Mouse (Mus musculus): Measurements from ENCODE around the gene Nt5c1a.
"Not testable (repeated sequence)": the region's sequence is repeated elsewhere in the genome, so short reads cannot be mapped to it uniquely, and the experiment has no call there.

The Nt5c1a gene

DNA sequence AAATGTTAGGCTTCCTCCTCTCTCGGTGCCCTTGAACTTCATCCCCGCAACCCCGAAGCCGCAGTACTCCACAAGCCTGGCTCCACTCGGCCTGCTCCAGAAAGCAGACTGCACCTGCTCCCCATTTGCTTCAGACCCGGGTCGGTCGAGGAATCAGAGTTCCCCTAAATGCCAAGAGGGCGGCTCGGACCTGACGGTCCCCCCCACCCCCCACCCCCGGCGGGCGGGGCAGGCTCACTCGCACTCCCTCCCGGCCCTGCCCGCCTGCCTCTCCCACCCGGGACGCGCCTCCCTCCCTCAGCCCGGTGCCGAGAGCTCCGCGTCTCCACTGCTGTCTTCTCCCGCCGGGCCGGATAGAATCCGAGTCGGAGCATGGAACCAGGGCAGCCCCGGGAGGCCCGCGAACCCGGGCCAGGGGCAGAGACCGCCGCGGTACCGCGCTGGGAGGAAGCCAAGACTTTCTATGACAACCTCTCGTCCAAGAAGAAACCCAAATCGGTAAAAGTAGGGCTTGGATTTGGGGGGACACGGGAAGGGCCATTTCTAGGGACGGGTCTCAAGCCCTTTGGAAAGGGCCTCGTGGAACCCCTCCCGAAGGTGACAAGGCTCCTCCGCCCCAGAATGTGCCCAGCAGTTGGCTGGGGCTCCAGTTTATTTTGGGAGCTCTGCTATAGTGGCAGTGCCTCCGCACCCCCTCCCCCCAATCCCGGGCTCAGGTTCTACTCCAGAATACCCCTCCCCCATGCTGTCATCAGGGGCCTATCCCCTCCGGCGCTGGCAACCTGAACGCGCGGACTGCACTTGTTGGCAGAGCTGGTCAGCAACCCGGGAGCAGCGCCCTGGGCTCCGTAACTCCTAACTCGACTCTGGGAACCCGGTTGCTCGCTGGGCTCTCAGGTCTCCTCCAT lies at the start of gene Nt5c1a:
Nt5c1a (plus strand) TSS at position 319 of the 908 bp plus-strand sequence.
- DNase-seq (ENCODE audit: low spot score in 2 of 2), result peak in 1 of 2 experiments; percentile 29

DNA sequence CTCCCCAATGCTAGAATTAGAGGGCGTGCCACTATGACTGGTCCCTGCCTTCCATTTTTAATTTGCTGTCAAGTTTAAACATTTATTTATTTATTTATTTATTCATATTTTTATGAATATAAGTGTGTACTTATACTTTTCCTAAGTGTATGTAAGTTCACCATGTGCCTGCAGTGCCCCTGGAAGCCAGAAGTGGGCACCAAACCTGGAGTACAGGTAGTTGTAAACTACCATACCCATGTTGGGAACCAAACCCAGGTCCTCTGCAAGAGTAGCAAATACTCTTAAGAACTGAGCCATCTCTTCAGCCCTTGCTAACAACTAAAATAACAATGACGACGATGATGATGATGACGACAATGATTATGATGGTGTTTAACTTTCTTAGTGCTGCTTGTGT lies 49.3 kb upstream of the Nt5c1a start:
- DNase-seq (ENCODE audit: low spot score in 2 of 2), result no peak

DNA sequence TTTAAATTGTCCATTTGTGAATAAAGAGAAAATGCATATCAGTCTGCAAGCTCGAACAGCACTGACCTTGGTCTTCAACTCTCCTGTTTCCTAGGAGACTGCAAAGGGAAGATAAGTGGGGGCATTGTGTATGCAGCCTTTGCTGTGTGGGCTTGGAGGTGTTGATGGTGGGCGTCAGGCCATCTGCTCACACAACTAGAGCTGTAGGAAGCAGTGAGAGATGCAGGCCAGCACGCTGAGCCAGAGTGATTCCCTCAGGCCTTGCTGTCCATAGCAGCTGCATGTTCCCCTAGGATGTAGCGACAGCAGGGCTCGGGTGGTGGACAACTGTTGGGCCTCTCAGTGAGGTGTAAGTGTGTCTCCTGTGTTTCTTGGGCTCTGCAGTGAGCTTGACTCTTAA lies 48.3 kb upstream of the Nt5c1a start:
- DNase-seq (ENCODE audit: low spot score in 2 of 2), result peak; percentile 74 to 87

DNA sequence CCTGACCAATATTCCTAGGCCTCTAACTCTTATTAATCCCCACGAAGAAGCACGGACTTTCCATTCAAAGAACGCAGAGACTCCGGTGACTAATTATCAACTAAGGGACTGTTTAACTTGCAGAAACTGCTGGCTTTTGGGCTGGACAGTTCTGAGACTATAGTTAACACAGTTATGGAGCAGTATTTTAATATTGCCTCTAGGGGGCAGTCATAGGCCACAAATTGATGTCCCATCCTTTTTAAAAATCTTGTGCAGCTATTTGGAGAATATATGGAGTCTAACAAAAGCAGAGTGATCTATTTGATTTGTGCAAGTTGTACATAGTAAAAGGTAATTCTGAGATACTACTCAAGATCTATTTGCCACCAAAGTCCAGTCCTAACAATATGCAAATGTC lies 46.3 kb upstream of the Nt5c1a start:
- DNase-seq (ENCODE audit: low spot score in 2 of 2), result peak; percentile 32 to 68

DNA sequence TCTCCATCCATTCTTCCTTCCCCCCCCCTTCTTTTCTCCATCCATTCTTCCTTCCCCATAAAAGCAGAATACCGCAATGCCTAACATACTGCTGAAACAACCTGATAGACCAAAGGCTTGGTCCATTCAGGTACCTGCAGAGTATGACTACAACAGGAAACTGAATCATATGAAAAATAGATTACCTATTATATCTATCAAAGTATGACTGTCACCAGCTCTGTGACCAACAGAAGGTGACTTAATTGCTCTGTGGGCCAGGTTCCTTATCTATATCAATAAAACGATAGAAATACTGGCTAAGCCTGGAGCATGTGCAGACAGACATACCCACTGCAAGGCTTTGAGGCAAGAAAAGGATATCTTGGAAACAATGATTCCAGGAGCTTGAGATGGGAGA lies 45.9 kb upstream of the Nt5c1a start:
- DNase-seq (ENCODE audit: low spot score in 2 of 2), result no peak

DNA sequence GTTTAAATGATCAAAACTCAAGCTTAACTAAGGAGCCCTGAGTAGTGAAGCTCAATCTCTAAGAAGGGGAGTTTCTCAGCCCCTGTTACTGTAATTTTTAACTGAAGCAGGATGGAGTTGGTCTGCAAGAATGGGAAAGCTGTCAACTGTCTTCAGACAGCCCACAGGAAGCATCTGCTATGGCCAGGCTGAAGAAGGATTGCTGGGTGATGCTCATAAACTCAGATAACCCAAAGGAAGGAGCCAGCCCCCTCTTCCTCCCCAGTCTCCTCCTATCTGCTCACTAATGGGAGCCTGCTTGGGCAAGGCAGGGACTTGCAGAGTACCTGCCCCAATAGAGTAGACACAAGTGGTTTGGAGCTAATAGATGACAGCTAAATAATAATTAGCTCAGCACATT lies 45.5 kb upstream of the Nt5c1a start:
- DNase-seq (ENCODE audit: low spot score in 2 of 2), result no peak

DNA sequence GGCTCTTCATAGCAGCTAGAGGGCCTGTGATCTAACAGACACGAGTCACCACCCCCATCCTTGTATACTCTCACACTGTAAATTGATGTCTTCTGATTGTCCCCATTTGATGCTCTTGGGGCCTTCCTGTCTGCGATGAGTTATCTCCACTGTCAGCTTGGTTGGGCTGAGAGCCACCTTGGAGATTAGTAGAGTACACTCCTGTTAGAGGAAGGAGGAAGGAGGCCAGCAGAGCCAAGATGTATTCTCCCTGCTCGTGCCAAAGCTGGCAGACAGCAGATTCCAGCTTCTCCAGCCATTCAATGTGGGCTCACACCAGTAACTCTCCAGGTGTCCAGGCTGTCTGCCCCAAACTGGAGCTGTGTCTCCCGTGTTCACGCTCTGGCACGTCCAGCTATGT lies 40.7 kb upstream of the Nt5c1a start:
- no peak for DNase-seq (ENCODE audit: low spot score in 2 of 2)

DNA sequence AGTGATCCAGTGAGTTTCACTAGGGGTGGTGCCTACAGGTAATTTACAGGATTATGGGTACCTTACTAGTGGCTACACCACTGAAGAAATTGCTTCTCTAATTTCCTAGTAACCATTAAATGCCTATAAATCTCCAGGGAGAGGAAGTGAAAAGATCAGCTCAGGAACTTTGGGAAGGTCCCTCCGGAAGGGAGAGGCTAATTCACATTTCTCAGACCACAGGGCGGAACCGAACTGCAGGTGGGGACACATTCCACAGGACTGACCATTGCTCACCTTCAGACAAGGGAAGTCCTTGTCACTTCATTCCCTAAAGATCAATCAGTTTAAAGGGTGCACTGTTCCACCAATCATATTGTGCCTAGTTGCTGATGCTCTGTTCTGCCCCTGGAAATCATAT lies 40.1 kb upstream of the Nt5c1a start:
- not testable (repeated sequence) for DNase-seq (ENCODE audit: low spot score in 2 of 2)

DNA sequence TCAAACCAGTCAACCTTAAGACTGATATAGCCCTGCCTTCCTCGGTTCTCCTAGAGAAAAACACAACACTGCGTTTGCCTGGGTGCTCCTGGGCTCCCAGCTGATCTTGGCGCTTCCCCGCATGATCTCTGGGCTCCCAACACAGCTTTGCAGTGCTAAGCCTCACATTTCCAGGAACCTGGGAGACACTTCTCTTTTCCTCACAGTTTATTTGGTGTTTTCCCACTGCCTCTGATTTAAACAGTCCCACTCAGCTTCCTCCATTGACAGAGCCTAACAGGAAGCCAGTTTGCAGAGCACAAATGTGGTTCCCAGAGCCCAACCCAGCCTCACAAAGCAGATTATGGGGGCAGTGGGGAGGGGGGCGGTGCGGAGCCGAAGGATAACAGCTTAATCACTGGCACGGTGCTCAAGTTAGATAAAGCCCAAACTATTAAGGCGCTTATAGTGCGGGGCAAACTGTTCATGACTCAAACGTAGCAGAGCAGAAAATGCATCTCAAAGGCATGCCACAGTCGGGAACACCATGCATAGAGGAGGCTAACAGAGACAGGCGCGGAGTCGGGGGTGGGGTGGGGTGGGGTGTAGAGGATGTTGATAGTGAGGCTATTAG lies 38.9 kb upstream of the Nt5c1a start:
- no peak for DNase-seq (ENCODE audit: low spot score in 2 of 2)

DNA sequence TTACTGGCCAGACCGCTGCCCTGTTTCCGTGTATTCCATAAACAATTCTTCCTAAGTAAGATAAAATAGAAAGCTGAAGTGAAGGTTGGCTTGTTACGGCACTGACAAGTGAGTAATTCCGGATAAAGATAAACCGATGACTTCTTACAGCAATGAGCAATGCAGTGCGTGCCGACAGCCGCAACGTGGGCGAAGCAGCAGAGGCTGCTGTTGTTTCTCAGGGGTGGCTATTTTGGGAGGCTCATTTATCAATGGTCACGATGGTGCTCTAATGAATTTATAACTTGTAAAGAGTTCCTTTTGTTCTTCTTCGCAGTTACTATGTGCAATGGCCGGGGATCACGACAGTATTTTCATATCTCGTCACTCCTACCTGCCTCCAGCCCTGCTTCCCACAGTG lies 37.1 kb upstream of the Nt5c1a start:
- DNase-seq (ENCODE audit: low spot score in 2 of 2), result peak; percentile 67 to 72

DNA sequence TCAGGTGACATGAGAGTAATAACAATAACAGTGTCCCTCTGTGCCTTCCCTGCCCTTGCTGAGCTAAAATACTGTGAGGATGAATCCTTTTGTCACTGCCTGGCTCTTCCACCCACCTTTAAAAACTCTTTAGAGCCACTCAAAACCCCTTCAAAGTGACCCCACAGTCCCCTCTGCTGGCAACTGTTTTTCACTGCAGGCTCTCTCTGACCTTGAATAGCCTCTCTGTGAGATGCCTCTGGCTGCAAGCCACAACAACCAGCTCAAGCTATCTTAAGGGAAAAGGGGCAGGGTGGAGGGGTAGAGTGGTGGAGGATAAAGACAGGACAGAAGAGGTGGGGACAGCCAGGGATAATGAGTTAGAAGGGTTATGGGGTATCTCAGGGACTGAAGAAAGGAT lies 29.5 kb upstream of the Nt5c1a start:
- DNase-seq (ENCODE audit: low spot score in 2 of 2), result no peak

DNA sequence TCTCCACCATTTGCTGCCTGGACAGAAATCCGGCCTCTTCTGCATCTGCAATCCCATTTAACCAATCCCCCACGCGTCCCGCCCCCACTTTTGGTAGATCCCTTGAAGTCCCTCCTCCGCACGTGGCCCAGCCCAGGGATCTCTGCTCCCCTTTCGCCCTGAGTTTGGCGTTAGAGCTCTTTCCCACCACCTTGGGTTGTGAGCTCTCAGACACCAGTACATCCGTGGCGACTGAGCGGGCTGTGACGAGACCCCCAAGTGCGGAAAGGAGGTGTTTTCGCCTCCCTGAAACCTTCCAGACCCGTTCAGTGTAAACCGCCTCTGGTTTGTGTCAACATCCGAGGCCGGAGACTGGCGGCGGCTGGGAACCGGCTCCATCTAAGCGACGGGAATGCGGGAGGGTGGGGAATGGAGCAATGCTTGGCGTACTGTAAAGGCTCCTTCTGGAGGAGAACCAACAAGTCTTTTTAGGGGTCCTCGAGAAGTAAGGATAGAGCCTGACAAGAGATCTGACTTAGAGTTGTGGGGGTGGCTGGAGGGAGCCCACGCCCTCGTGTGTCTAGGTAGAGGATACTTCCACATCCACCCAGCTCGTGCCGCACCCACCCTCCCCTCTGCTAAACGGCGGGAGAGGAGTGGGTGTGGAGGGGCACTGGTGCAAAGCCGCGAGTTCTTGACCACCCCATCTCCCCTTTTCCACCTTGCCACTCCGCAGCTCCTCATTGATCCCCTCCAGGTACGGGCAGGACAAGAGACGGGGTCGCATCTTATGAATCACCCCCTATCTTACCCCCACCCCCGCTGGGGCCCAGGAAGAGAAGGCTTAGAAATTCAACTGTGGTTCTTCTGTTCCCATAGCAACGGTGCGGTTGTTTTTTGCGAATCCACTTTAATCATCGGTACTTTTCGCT lies 18.7 kb upstream of the Nt5c1a start, which contains the start of gene Hpcal4:
Hpcal4 (plus strand) TSS at position 900 of the 911 bp plus-strand sequence.
- peak; percentile 49 to 60 for DNase-seq (ENCODE audit: low spot score in 2 of 2)

DNA sequence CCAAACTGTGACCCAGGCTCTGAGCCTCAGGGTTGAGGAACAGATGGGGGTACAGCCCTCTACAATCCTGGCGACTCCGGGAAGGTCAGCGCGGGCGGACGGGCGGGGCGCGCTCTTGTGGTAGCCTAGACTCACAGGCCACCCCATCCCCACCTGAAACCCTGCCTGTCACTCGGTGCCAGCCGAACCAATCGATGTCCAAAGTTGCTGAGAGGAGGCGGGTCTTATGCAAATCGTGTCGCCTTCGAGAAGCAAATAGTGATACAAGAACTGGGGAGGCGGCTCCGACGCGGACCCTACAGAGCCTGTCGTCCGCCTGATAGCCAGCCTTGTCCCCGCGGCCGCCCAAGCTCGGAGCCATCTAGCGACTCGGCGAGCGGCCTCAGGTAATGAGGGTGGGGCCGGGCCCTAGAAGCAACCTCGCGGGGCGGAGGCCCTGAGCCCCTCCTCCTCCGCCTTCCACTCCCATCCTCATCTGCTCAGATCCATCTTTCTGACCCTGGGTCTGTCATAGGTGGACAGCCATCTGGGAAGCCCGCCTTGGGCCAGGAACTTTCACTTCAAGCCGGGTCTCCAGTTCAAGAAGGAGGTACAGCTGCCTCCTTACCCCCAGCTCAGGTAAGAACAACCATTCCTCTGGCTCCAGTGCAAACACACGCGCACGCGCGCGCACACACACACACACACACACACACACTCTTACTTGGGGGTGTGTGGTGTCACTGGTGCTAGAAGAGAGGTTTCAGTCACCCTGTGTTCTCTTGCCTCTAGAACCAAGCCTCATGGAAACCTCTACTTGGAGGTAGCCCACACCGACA lies 17.9 kb upstream of the Nt5c1a start:
- DNase-seq (ENCODE audit: low spot score in 2 of 2), result peak; percentile 91 to 94

DNA sequence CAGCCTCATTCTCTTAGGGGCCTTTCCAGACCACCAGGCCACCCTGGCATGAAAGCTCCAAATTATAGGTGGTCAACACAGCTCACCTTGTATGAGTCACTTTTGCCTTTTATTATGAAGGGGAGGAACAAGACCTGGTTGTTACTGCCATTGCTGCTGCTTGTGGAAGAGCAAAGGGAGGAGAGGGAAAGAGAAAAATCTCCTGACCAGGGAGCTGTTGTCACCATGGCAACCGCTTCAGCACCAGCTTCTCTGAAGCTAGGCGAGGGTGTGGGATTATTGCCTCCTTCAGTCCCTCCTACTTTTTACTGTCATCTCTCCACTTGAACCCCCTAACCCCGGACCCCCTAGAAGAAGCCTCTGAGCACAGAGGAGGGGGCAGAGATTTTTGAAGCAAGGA lies 16.5 kb upstream of the Nt5c1a start:
- DNase-seq (ENCODE audit: low spot score in 2 of 2), result peak in 1 of 2 experiments; percentile 64

DNA sequence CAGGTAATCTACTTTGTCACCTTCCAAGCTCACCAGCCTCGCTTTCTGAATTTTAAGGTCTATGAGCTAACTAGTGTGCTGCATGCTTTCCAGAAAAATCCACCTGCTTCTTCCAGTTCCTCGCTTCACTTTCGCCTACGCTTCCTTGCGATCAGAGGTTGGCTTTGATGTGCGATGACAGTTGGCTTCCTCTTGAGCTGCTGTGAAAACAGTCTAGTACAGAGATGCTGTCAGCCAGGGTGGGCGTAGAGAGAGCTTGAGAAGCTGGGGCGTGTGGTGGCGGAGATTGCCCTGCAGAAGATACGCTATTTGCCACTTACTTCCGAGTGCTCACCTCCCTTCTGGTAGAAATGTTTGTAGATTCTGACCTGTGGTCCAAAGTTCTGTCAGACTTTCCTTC lies 9.0 kb upstream of the Nt5c1a start:
- DNase-seq (ENCODE audit: low spot score in 2 of 2), result peak; percentile 44 to 67

DNA sequence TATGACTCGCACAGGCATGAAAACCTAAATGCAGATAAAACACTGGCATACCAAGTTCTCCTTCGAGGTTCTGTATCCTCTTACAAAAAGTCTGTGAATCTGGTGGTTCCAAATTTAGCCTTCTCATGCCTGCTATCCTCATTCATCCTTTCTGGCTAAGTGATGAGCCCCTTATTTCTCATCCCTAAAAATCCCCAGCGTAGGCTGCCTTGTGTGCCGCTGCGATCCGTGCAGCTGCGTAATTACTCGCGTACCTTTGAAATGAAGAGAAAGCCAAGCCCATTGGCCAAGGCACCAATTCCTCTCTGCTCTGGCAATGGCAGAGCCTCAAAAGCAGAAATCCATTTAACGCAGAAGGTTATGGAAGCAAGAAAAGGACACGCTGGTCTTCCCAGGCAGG lies 7.5 kb upstream of the Nt5c1a start:
- no peak for DNase-seq (ENCODE audit: low spot score in 2 of 2)

DNA sequence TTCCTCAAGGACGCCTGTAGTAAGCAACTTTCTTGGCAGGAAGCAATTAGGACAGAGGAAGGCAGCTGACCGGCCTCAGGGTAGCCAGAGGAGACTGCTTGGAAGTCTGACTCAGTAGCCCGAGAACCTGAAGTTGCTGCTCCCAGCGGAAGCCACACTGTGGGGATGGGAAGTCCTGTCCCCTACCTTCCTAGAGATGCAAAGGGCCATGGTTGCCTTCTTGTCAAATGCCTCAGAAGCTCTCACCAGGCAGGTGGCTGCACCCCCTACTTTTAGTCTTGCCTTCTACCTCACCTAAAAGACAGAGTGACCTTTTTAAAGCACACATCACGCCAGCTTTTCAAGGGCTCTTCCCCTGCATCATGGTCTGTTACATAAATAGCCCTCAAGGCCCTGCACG lies 4.6 kb upstream of the Nt5c1a start:
- DNase-seq (ENCODE audit: low spot score in 2 of 2), result no peak

DNA sequence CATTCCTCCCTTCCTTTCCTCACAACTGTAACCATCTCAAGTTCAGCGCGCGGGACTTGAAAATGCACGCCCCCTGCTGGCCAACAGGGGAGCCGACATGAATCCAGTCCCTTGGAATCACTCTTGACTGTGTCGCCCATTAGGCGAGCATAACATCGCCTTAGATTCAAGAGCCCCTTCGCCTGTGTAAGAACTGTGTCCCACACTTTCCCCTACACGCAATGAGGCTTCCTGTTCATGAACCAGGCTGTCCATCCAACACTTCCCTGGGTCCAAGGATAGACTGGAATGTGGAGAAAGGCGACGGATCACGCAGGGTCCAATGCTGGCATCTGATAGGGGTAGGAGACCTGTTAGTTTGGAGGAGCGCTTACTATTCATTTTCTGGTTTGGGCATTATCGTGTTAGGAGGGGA lies 526 bp upstream of the Nt5c1a start:
- peak; percentile 68 to 72 for DNase-seq (ENCODE audit: low spot score in 2 of 2)

DNA sequence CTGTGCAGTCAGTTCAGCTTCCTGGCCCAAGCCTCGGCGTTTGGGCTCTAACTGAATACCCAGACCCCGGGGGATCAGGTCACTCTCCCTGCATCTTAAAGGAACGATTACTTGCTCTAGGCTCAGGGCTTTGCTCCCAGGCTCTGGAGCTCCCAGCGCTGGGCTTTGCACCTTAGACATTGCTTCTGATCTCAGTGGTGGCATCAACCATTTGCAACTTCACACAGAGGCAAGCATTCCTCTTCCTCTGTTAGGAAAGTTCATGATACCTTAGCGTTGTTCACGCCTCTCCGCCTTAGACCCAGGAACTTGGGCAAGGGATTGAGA lies 753 bp downstream of the Nt5c1a start:
- no peak for DNase-seq (ENCODE audit: low spot score in 2 of 2)

DNA sequence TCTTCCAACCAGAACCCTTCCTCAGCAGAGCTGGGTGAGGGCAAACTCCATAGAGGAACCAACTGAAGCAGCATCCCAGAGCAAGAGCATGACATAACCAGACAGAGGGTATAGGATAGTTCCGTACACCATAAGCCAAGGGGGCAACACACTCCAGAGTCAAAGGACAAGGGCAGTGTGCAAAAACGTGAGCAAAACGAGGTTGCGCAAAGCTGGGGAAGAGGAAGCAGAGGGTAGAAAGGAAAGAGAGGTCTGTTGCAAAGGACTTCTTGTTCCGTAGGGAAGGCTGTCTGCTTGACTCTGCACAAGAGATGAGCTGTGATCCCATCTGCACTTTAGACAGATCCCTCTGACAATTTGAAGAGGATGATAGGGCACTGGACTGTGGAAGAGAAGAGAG lies 6.0 kb downstream of the Nt5c1a start:
- DNase-seq (ENCODE audit: low spot score in 2 of 2), result no peak

DNA sequence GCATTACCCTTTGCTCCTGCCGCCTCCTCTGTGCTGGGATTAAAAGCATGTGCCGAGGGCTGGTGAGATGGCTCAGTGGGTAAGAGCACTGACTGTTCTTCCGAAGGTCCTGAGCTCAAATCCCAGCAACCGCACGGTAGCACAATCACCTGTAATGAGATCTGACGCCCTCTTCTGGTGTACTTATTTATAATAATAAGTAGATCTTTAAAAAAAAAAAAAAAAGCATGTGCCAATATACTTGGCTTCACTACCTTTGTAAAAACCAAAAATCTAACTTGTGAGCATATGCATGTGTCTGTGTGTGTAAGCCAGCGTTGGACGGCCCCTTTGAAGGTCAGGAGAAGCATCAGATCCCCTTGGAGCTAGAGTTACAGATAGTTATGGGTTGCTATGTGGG lies 9.7 kb downstream of the Nt5c1a start:
- DNase-seq (ENCODE audit: low spot score in 2 of 2), result no peak
